ENCODE assay signal across 15 mouse cellular contexts in the genomic region with DNA sequence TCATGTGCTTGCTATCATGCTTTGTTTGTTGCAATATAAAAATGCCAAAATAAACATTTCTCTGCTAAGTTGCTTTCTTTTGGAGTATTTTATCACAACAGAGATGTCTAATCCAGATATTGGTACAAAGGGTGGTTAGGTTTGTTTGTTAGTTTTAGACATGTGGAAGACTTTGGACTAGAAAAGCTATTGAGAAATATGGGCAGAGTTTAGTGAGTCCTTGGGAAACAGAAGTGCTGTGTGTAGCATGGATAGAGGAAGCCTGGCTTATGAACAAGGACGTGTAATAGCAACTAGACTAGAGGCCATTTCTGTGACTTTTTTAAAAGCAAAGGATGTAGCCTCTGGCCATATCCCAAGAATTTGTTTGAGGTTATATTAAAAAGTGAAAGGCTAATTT.
"Had no signal": no experiment of that assay in that cellular context is flagged by ENCODE, and none has a peak within 500 bp of the region (broad histone marks: within the 10 kb centered on the region; RNA-seq: fewer than 3 reads in every experiment).

No protein-coding gene starts in this region.

- H3K27ac ChIP-seq: lung, embryonic 15.5 days; macrophage; midbrain, embryonic 13.5 days; midbrain, embryonic 15.5 days; neural tube, embryonic 12.5 days had no signal

- H3K9me3 ChIP-seq: lung, embryonic 15.5 days; midbrain, embryonic 13.5 days; midbrain, embryonic 15.5 days; neural tube, embryonic 12.5 days had no signal

- H3K4me3 ChIP-seq: lung, embryonic 15.5 days; megakaryocyte, embryonic 14.5 days; midbrain, embryonic 13.5 days; midbrain, embryonic 15.5 days; neural tube, embryonic 12.5 days had no signal

- DNase-seq: lung, adult 2 months; lung, postnatal 14 days; lung, postnatal 36 days; right cerebral cortex, postnatal 14 days; thymus, adult 18-20 months; thymus, postnatal 14 days; thymus, postnatal 36 days had no signal

- H3K27me3 ChIP-seq: lung, embryonic 15.5 days; megakaryocyte, embryonic 14.5 days; midbrain, embryonic 13.5 days; midbrain, embryonic 15.5 days; neural tube, embryonic 12.5 days had no signal

- H3K36me3 ChIP-seq: lung, embryonic 15.5 days; midbrain, embryonic 13.5 days; midbrain, embryonic 15.5 days; neural tube, embryonic 12.5 days had no signal

- H3K4me1 ChIP-seq: lung, embryonic 15.5 days; megakaryocyte, embryonic 14.5 days; midbrain, embryonic 13.5 days; midbrain, embryonic 15.5 days; neural tube, embryonic 12.5 days had no signal

- H3K4me2 ChIP-seq: lung, embryonic 15.5 days; midbrain, embryonic 11.5 days; midbrain, embryonic 13.5 days; midbrain, embryonic 15.5 days; neural tube, embryonic 12.5 days had no signal

- ATAC-seq: lung, postnatal 0 days; midbrain, embryonic 13.5 days; midbrain, embryonic 15.5 days had no signal

- H3K9ac ChIP-seq: lung, embryonic 15.5 days; midbrain, embryonic 13.5 days; midbrain, embryonic 15.5 days; neural tube, embryonic 12.5 days had no signal
